Mouse (Mus musculus) embryonic facial prominence, embryonic 10.5 days (tissue): ENCODE data around the gene Olfr640. TPM values are rescaled to one million over a fixed set of nuclear protein-coding genes. Genes with fewer than 3 reads are reported as not detected.

Experiments used
- DNase-seq: peaks from one replicate; pipeline ENCODE4 v3.0.0-alpha.2; 2017; ENCODE audit warnings: low spot score
- H3K27ac ChIP-seq: fragments of 300-500 bp; sonication (generic); replicated peaks from 2 replicates; pipeline ENCODE4 v1.5.1; 2016; ENCODE audit warnings: mild to moderate bottlenecking
- H3K27me3 ChIP-seq: fragments of 300-500 bp; sonication (generic); replicated peaks from 2 replicates; pipeline ENCODE4 v1.6.1; 2016; ENCODE audit warnings: low read depth, mild to moderate bottlenecking; ENCODE audit not compliant: poor library complexity, severe bottlenecking
- H3K36me3 ChIP-seq: fragments of 300-500 bp; sonication (generic); replicated peaks from 2 replicates; pipeline ENCODE4 v1.6.1; 2016; ENCODE audit warnings: mild to moderate bottlenecking, moderate library complexity
- H3K4me1 ChIP-seq: fragments of 300-500 bp; sonication (generic); 2 replicates; pipeline ENCODE4 v1.6.1; 2016
- H3K4me3 ChIP-seq: fragments of 300-500 bp; sonication (generic); 2 replicates; pipeline ENCODE4 v1.5.1; 2016; ENCODE audit warnings: mild to moderate bottlenecking, moderate library complexity
- H3K9me3 ChIP-seq: fragments of 300-500 bp; sonication (generic); 2 replicates; pipeline ENCODE4 v1.6.1; 2016; ENCODE audit warnings: mild to moderate bottlenecking
- WGBS: fragments of 180-500 bp; shearing (Covaris S2); methylation state at CpG from one replicate; pipeline ENCODE4 v1.1.7; 2016; 5-methylcytosine and 5-hydroxymethylcytosine counted together
- polyA plus RNA-seq: library from polyadenylated mRNA; unstranded; fragments of >200 nt; fragmentation: Nextera tagmentation; extraction: Ambion mirVana; gene quantifications from 2 replicates; pipeline ENCODE4 v1.2.1, GENCODE M21; 2016

Gene Olfr640
- polyA plus RNA-seq, 1 experiment from 2014 or later = not detected

GRCm38 (mm10) chr7:103971782-103972181 is 53.6 kb downstream of the Olfr640 start:
- H3K4me3 ChIP-seq = no peak overlapping the region
- H3K27me3 ChIP-seq = no peaks in the 10 kb centered on the region
- H3K9me3 ChIP-seq = no peaks in the 10 kb centered on the region
- no peak overlapping the region for H3K27ac ChIP-seq
- WGBS = 80% methylated on average over 1 of the region's 1 CpGs
- no peak for DNase-seq
- H3K4me1 ChIP-seq = no peaks in the 10 kb centered on the region
- H3K36me3 ChIP-seq = no peaks in the 10 kb centered on the region

- DNase-seq = no peak
- WGBS = 76% methylated on average over 1 of the region's 1 CpGs
- no peaks in the 10 kb centered on the region for H3K36me3 ChIP-seq
- H3K27ac ChIP-seq = no peak within 1 kb of the TSS
- H3K9me3 ChIP-seq = no peaks in the 10 kb centered on the region
- H3K27me3 ChIP-seq = no peaks in the 10 kb centered on the region
- no peaks in the 10 kb centered on the region for H3K4me1 ChIP-seq
- no peak within 1 kb of the TSS for H3K4me3 ChIP-seq
These were observed 54.5 kb downstream of the Olfr640 start, which contains the start of gene Olfr635 for GRCm38 (mm10) chr7:103970852-103971251. TSS of gene Olfr635 (plus strand) at chr7:103971152.

Other genes with a start within 250 kb of the Olfr640 start
- gene Olfr68, start 245.9 kb downstream of the Olfr640 start, polyA plus RNA-seq = not detected in 2 replicates
- not detected in 2 replicates for gene Olfr67, start 233.8 kb downstream of the Olfr640 start, polyA plus RNA-seq
- 142 and 287 TPM in 2 replicates for gene Hbb-bt, start 211.6 kb downstream of the Olfr640 start, polyA plus RNA-seq
- 53.2 and 94.1 TPM in 2 replicates for gene Hbb-bs, start 197.5 kb downstream of the Olfr640 start, polyA plus RNA-seq
- 0.29 TPM in 1 of 2 replicates, not detected in the other for gene Hbb-bh2, start 185.1 kb downstream of the Olfr640 start, polyA plus RNA-seq
- 2,995 and 3,161 TPM in 2 replicates for gene Hbb-bh1, start 182.4 kb downstream of the Olfr640 start, polyA plus RNA-seq
- gene Hbb-y, start 172.4 kb downstream of the Olfr640 start, polyA plus RNA-seq = 6,247 and 7,270 TPM in 2 replicates
- gene Olfr66, start 139.3 kb downstream of the Olfr640 start, polyA plus RNA-seq = not detected in 2 replicates
- not detected in 2 replicates for gene Olfr64, start 131.1 kb downstream of the Olfr640 start, polyA plus RNA-seq
- not detected in 2 replicates for gene Olfr65, start 122.1 kb downstream of the Olfr640 start, polyA plus RNA-seq
- gene Olfr631, start 96.7 kb downstream of the Olfr640 start, polyA plus RNA-seq = not detected in 2 replicates
- gene Olfr632, start 91.2 kb downstream of the Olfr640 start, polyA plus RNA-seq = not detected in 2 replicates
- gene Olfr633, start 81.1 kb downstream of the Olfr640 start, polyA plus RNA-seq = 0.05 TPM in 1 of 2 replicates, not detected in the other
- 0.02 TPM in 1 of 2 replicates, not detected in the other for gene Olfr635, start 54.4 kb downstream of the Olfr640 start, polyA plus RNA-seq
- gene Olfr638, start 26.8 kb downstream of the Olfr640 start, polyA plus RNA-seq = not detected in 2 replicates
- 0.02 TPM in 1 of 2 replicates, not detected in the other for gene Olfr639, start 8.3 kb downstream of the Olfr640 start, polyA plus RNA-seq
- gene Olfr641, start 9.9 kb upstream of the Olfr640 start, polyA plus RNA-seq = not detected in 2 replicates
- not detected in 2 replicates for gene Olfr642, start 27.1 kb upstream of the Olfr640 start, polyA plus RNA-seq
- not detected in 2 replicates for gene 4930516K23Rik, start 35.9 kb upstream of the Olfr640 start, polyA plus RNA-seq
- gene Olfr644, start 46.3 kb upstream of the Olfr640 start, polyA plus RNA-seq = not detected in 2 replicates
- gene Olfr645, start 59.9 kb upstream of the Olfr640 start, polyA plus RNA-seq = not detected in 2 replicates
- gene Olfr646, start 79.3 kb upstream of the Olfr640 start, polyA plus RNA-seq = not detected in 2 replicates
- gene Ubqln5, start 104.3 kb upstream of the Olfr640 start, polyA plus RNA-seq = not detected in 2 replicates
- not detected in 2 replicates for gene Olfr643, start 111.8 kb upstream of the Olfr640 start, polyA plus RNA-seq
- not detected in 2 replicates for gene Ubqln3, start 117.7 kb upstream of the Olfr640 start, polyA plus RNA-seq
- not detected in 2 replicates for gene Ubqlnl, start 125.0 kb upstream of the Olfr640 start, polyA plus RNA-seq
- gene Olfm5, start 139.3 kb upstream of the Olfr640 start, polyA plus RNA-seq = not detected in 2 replicates
- gene Olfr648, start 157.8 kb upstream of the Olfr640 start, polyA plus RNA-seq = 0.30 and 0.36 TPM in 2 replicates
- gene Olfr649, start 170.4 kb upstream of the Olfr640 start, polyA plus RNA-seq = not detected in 2 replicates
- gene Trim6, start 193.2 kb upstream of the Olfr640 start, polyA plus RNA-seq = 6.1 and 7.6 TPM in 2 replicates
- 0.54 and 0.69 TPM in 2 replicates for gene Trim34a, start 218.9 kb upstream of the Olfr640 start, polyA plus RNA-seq